Mouse (Mus musculus) liver, embryonic 16.5 days (tissue): ENCODE data around the gene Kcnk3. TPM values are rescaled to one million over a fixed set of nuclear protein-coding genes. Genes with fewer than 3 reads are reported as not detected.

Experiments
- ATAC-seq: fragments of 200-750 bp; cut with Nextera tagmentation; 2 replicates; pipeline ENCODE4 v1.8.0; 2017; ENCODE audit warnings: low read depth, mild to moderate bottlenecking, moderate number of reproducible peaks, moderate library complexity
- H3K27ac ChIP-seq: fragments of 300-500 bp; sonication (generic); 2 replicates; pipeline ENCODE4 v1.5.1; 2014; ENCODE audit warnings: mild to moderate bottlenecking, low read length
- H3K27me3 ChIP-seq: fragments of 300-500 bp; sonication (generic); 2 replicates; pipeline ENCODE4 v1.6.1; 2014; ENCODE audit warnings: low read depth, low read length, mixed read lengths; ENCODE audit not compliant: control insufficient read depth, insufficient read depth
- H3K36me3 ChIP-seq: fragments of 300-500 bp; sonication (generic); 2 replicates; pipeline ENCODE4 v1.6.1; 2014; ENCODE audit warnings: mild to moderate bottlenecking; ENCODE audit not compliant: control insufficient read depth, insufficient read depth
- H3K4me1 ChIP-seq: fragments of 300-500 bp; sonication (generic); 2 replicates; pipeline ENCODE4 v1.6.1; 2014; ENCODE audit warnings: low read depth, low read length, mixed read lengths; ENCODE audit not compliant: control insufficient read depth
- H3K4me2 ChIP-seq: fragments of 300-500 bp; sonication (generic); 2 replicates; pipeline ENCODE4 v1.6.1; 2014; ENCODE audit warnings: low read depth, low read length, mixed read lengths
- H3K4me3 ChIP-seq: fragments of 300-500 bp; sonication (generic); 2 replicates; pipeline ENCODE4 v1.5.1; 2014; ENCODE audit warnings: low read depth, mild to moderate bottlenecking, low read length
- H3K9ac ChIP-seq: fragments of 300-500 bp; sonication (generic); 2 replicates; pipeline ENCODE4 v1.6.1; 2014; ENCODE audit warnings: low read depth, low read length
- H3K9me3 ChIP-seq: fragments of 300-500 bp; sonication (generic); replicated peaks from 2 replicates; pipeline ENCODE4 v1.6.1; 2016; ENCODE audit warnings: low read length; ENCODE audit not compliant: control insufficient read depth
- WGBS: fragments of 180-500 bp; shearing (Covaris S2); extraction: QIAGEN DNeasy Blood & Tissue Kit; methylation state at CpG from one replicate; pipeline ENCODE4 v1.1.7; 2014; ENCODE audit not compliant: insufficient replicate concordance; 5-methylcytosine and 5-hydroxymethylcytosine counted together
- polyA plus RNA-seq: library from polyadenylated mRNA; unstranded; fragments of >200 nt; fragmentation: Nextera tagmentation; extraction: Ambion mirVana; gene quantifications from 2 replicates; pipeline ENCODE4 v1.2.1, GENCODE M21; 2015

The Kcnk3 gene
- polyA plus RNA-seq, 1 experiment from 2014 or later = 0.47 TPM

DNA sequence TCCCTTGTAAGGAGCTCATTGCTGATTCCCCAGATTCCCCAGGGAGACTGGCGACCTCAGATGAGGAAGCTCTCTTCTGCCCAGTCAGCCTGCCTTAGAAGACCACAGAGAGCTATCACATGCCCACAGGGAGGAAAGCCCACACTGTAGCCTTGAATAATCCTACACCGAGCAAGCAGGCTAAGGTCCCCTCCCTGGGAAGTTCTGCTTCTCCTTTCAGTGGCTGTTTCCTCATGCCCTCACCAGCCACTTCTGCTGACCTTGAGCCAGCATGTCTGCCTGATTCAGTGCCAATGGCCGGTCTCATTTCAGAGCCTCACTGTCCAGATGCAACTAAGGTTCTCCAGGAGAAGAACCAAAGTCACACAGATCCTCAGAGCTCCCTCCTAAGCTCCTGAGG lies 62.8 kb downstream of the Kcnk3 start:
- H3K9ac ChIP-seq = no peak overlapping the region
- no peaks in the 10 kb centered on the region for H3K9me3 ChIP-seq
- no peak overlapping the region for H3K27ac ChIP-seq
- H3K36me3 ChIP-seq = no peaks in the 10 kb centered on the region
- H3K4me1 ChIP-seq = peaks cover 17% of the 10 kb centered on the region
- H3K27me3 ChIP-seq = no peaks in the 10 kb centered on the region
- H3K4me2 ChIP-seq = no peak overlapping the region
- no peak overlapping the region for H3K4me3 ChIP-seq
- WGBS = 37% methylated on average over 3 of the region's 3 CpGs
- no peak for ATAC-seq

DNA sequence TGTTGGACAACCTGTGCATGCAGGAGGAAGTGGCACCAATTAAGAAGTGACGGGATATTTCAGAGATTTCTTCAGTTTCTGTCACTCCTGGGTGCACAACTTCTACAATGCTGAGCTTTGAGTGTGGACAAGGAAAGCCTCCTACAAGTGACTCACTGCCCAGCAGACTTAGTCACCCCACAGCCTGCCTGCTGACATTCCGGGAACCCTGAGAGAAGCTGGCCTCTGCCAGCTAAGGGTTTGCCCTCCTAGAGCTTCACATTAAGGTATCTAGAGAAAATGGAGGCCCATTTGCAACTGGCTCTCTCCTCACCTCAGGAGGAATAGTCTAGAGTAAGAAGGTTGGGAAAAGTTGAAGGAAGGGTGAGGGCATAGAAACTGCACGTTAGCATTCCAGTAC lies 63.6 kb downstream of the Kcnk3 start:
- Histone ChIP-seq H3K27ac (no peak overlapping the region), H3K4me3 (no peak overlapping the region), H3K9ac (no peak overlapping the region), H3K27me3 (no peaks in the 10 kb centered on the region), H3K4me1 (peaks cover 17% of the 10 kb centered on the region), H3K36me3 (no peaks in the 10 kb centered on the region), H3K4me2 (no peak overlapping the region), H3K9me3 (no peaks in the 10 kb centered on the region)
- WGBS = 73% methylated on average over 3 of the region's 3 CpGs
- ATAC-seq = no peak

DNA sequence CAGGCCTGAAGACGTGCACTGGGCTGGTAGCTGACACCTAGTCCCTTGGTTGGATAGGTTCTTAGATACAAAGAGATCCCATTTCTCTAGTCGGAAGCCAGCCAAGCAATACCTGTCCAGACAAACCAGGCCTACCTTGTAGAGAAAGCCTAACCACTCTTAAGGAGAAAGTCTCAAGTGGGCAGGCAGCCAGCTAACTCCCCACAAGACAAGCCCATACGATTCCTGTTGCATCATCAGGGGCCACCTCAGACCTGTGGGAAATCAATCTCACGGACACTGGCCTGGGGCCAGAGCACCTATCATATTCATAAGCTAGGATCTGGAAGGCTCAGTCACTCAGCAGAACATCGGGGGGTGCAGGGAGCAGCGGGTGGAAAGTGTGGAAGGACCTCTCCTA lies 65.3 kb downstream of the Kcnk3 start:
- Histone ChIP-seq H3K4me2 (no peak overlapping the region), H3K4me3 (no peak overlapping the region), H3K9me3 (no peaks in the 10 kb centered on the region), H3K4me1 (peaks cover 11% of the 10 kb centered on the region), H3K27me3 (no peaks in the 10 kb centered on the region), H3K27ac (no peak overlapping the region), H3K9ac (no peak overlapping the region), H3K36me3 (no peaks in the 10 kb centered on the region)
- ATAC-seq = no peak
- 66% methylated on average over 6 of the region's 6 CpGs for WGBS

DNA sequence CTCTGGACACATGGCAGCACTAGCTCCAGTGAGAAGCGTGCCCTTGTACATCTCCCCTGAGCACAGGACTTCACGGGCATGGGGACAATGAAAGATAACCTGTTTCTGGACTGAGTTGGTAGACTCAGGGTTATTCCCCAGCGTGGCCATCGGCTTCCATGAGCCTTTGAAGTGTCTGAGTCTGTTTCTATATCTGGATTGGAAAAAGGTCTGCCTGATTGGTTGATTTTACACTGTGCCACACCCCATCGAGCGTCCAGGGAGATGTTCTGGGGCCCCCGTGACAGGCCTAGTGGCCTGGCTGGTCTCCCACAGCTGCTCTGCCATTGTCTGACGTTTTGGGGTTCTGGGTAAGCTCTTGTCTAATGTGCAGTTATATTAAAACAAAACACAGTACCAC lies 67.1 kb downstream of the Kcnk3 start:
- no peaks in the 10 kb centered on the region for H3K36me3 ChIP-seq
- 72% methylated on average over 8 of the region's 8 CpGs for WGBS
- H3K27me3 ChIP-seq = no peaks in the 10 kb centered on the region

DNA sequence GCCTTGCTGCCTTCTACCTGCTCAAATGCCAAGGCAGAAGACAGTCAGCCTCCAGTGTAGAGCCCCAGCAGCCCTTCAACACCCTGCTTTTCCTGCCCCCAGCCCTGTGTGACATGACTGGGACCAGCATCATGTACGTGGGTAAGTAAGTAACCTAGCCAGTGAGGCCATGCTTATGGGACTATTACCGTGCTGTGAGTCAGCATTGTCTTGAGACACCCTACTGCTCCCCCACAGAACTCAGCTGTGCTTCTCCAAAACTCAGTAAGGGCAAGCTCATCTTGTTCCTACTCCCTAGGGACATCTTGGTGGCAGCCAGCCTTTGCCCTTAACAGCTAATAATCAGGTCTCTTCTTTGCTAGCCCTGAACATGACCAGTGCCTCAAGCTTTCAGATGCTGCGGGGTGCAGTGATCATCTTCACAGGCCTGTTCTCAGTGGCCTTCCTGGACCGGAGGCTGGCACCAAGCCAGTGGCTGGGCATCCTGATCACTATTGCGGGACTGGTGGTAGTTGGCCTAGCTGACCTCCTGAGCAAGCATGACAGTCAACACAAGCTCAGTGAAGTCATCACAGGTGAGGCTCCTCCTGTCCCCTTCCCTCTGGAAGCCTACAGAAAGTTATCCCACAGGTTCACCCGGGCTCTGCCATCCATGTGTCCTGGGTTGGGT lies 67.7 kb downstream of the Kcnk3 start:
- no peak overlapping the region for H3K4me3 ChIP-seq
- no peaks in the 10 kb centered on the region for H3K4me1 ChIP-seq
- H3K9ac ChIP-seq = no peak overlapping the region
- H3K9me3 ChIP-seq = 0 out of 2 replicates have a peak, but pooled peaks cover under 1% of the 10 kb centered on the region
- H3K36me3 ChIP-seq = no peaks in the 10 kb centered on the region
- ATAC-seq = no peak
- no peaks in the 10 kb centered on the region for H3K27me3 ChIP-seq
- H3K4me2 ChIP-seq = no peak overlapping the region
- WGBS = 76% methylated on average over 6 of the region's 6 CpGs
- H3K27ac ChIP-seq = no peak overlapping the region

More for the DNA sequence above, 67.1 kb downstream of the Kcnk3 start:
- Histone ChIP-seq H3K4me2 (no peak overlapping the region), H3K4me1 (no peaks in the 10 kb centered on the region), H3K4me3 (no peak overlapping the region), H3K9me3 (no peaks in the 10 kb centered on the region), H3K9ac (no peak overlapping the region), H3K27ac (no peak overlapping the region)
- ATAC-seq = no peak

DNA sequence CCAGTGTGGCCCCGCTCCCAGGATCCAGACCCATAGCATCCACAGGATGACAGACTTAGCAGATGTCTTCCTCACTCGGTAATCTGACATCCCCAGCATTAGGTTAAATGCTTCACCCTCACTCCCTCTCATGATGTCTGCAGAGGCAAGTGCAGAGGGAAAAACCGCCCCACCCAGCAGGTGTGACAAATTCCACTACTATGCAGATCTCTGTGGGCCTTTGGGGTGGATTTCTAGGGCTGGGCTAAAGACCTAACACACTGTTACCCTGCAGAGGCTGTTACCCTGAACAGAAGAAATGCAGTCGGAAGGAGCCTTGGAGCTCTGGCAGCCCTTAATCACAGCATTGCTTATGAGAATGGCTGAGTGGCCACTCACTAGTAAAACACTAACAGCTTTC lies 71.1 kb downstream of the Kcnk3 start:
- Histone ChIP-seq H3K36me3 (no peaks in the 10 kb centered on the region), H3K9me3 (0 out of 2 replicates have a peak, but pooled peaks cover 2% of the 10 kb centered on the region), H3K4me3 (no peak overlapping the region), H3K27me3 (no peaks in the 10 kb centered on the region), H3K9ac (no peak overlapping the region), H3K4me1 (no peaks in the 10 kb centered on the region), H3K27ac (no peak overlapping the region), H3K4me2 (no peak overlapping the region)
- no peak for ATAC-seq
- 72% methylated on average over 4 of the region's 4 CpGs for WGBS

DNA sequence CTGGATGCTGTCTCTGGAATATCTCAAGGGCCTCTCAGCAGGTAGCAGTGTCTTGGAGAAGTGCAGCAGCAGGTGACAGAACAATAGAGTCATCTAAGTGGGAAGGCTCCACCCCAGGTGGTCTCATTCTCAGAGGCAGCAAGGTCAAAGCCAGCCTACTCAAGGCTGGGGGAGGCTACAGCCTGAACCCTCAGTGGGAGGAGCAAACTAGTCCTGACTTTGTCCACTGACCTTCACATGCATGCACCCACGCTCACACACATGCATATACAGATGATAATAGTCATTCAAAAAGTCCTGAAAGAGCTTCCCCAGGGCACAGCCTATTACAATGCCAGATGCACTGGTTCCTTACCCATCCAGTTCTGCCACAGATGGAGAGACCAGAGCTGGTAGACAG lies 72.3 kb downstream of the Kcnk3 start:
- Histone ChIP-seq H3K36me3 (no peaks in the 10 kb centered on the region), H3K9ac (no peak overlapping the region), H3K4me1 (no peaks in the 10 kb centered on the region), H3K27me3 (no peaks in the 10 kb centered on the region), H3K9me3 (0 out of 2 replicates have a peak, but pooled peaks cover 2% of the 10 kb centered on the region), H3K4me2 (no peak overlapping the region), H3K4me3 (no peak overlapping the region), H3K27ac (no peak overlapping the region)
- 89% methylated on average over 1 of the region's 1 CpGs for WGBS
- ATAC-seq = no peak

DNA sequence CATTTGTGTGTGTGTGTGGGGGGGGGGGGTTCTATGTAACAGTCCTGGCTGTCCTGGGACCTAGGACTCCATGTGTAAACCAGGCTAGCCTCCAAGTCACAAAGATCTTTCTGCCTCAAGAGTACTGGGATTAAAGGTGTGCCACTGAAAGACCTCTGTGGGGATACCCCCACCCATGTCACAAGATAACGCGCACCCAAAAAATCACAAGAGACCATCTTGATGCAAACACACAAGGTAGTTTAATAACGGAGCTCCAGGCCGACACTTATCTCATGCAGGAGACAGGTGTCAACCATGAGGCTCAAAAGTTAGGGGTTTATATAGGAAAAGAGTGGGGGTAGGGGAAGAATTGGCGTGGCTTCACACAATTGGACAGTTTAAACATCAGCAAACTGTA lies 72.8 kb downstream of the Kcnk3 start:
- H3K4me3 ChIP-seq = no peak overlapping the region
- H3K9me3 ChIP-seq = 0 out of 2 replicates have a peak, but pooled peaks cover 2% of the 10 kb centered on the region
- H3K27ac ChIP-seq = no peak overlapping the region
- H3K27me3 ChIP-seq = no peaks in the 10 kb centered on the region
- peaks cover under 1% of the 10 kb centered on the region; the same call in 1 of the 2 replicates for H3K4me1 ChIP-seq
- no peak overlapping the region for H3K4me2 ChIP-seq
- no peak overlapping the region for H3K9ac ChIP-seq
- no peaks in the 10 kb centered on the region for H3K36me3 ChIP-seq
- no peak for ATAC-seq
- WGBS = 74% methylated on average over 5 of the region's 5 CpGs

DNA sequence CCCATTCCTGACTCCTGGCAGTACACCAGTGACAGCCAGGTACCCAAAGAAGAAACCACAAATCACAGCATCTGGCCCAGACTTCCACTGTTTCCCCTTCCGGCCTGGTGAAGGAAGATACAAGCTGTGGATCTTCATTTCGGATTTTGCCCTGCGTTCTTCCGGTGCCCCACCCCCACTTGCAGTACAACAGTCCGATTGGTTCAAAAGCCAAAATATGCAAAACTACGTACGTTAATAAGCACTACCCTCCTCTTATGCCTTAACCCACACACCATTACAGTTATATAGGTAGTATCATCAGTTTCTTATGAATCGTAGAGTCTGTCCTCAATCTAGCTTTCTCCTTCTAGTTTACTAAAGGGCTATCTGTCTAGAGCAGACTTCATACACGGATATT lies 77.4 kb downstream of the Kcnk3 start:
- H3K36me3 ChIP-seq = peaks cover 18% of the 10 kb centered on the region
- 0 out of 2 replicates have a peak, but pooled peaks cover 2% of the 10 kb centered on the region for H3K9me3 ChIP-seq
- WGBS = 69% methylated on average over 9 of the region's 9 CpGs
- no peaks in the 10 kb centered on the region for H3K27me3 ChIP-seq
- H3K4me3 ChIP-seq = no peak overlapping the region
- no peak overlapping the region for H3K9ac ChIP-seq
- no peak for ATAC-seq
- peaks cover 23% of the 10 kb centered on the region for H3K4me1 ChIP-seq
- H3K4me2 ChIP-seq = no peak overlapping the region
- no peak overlapping the region for H3K27ac ChIP-seq
